ENCODE assay signal across 8 mouse cellular contexts in genomic region chr11:120493351-120493750, GRCm38 (mm10). TPM values are rescaled to one million over a fixed set of nuclear protein-coding genes. Genes with fewer than 3 reads are reported as not detected.
DNase-seq lines count a peak whose midpoint lies in the region; ATAC-seq and TF ChIP-seq lines count a peak whose summit lies in the region.
"Had no signal": no experiment of that assay in that cellular context is flagged by ENCODE, and none has a peak within 500 bp of the region (broad histone marks: within the 10 kb centered on the region; RNA-seq: fewer than 3 reads in every experiment).

No protein-coding gene starts in this region.

- peaks cover 58% of the 10 kb centered on the region for H3K4me1 ChIP-seq in G1E (ENCODE audit: insufficient read depth, low read depth, low read length)
- peaks cover 3% of the 10 kb centered on the region for H3K4me1 ChIP-seq in embryonic facial prominence, embryonic 11.5 days (ENCODE audit: control insufficient read depth, insufficient read depth, low read length)
- H3K4me1 ChIP-seq in intestine, postnatal 0 days (replicated peaks; ENCODE audit: control insufficient read depth, insufficient read depth, low read length): peaks cover 25% of the 10 kb centered on the region
- H3K4me1 ChIP-seq in midbrain, embryonic 10.5 days: peaks cover 49% of the 10 kb centered on the region

- peak overlapping the region; percentile 51 for H3K9ac ChIP-seq in embryonic facial prominence, embryonic 11.5 days (replicated peaks; ENCODE audit: low read length)
- H3K9ac ChIP-seq in intestine, postnatal 0 days (ENCODE audit: low read depth, low read length): peak overlapping the region; percentile 83

- H3K4me3 ChIP-seq in G1E (ENCODE audit: low read depth, low read length): peak overlapping the region; percentile 88; the same call in 1 of the 2 replicates
- H3K4me3 ChIP-seq in embryonic facial prominence, embryonic 11.5 days (ENCODE audit: low read depth, low read length): peak overlapping the region; percentile 94; the same call in 1 of the 2 replicates
- peak overlapping the region; percentile 92 for H3K4me3 ChIP-seq in intestine, postnatal 0 days (ENCODE audit: low read depth, low read length)
- peak overlapping the region; percentile 93 for H3K4me3 ChIP-seq in midbrain, embryonic 10.5 days

- peak overlapping the region; percentile 88 for H3K4me2 ChIP-seq in embryonic facial prominence, embryonic 11.5 days (ENCODE audit: low read depth, low read length)
- peak overlapping the region; percentile 97 for H3K4me2 ChIP-seq in intestine, postnatal 0 days (replicated peaks; ENCODE audit: low read depth)

- DNase-seq in G1E (ENCODE audit: low spot score): no peak
- no peak for DNase-seq in embryonic facial prominence, embryonic 11.5 days (ENCODE audit: low spot score)
- no peak for DNase-seq in midbrain, embryonic 10.5 days (ENCODE audit: low spot score)
- no peak for DNase-seq in left cerebral cortex, postnatal 25 days (ENCODE audit: low spot score in 2 of 2)
- no peak for DNase-seq in cerebellum, postnatal 14 days
- no peak for DNase-seq in layer of hippocampus, postnatal 10 days (ENCODE audit: low spot score in 2 of 2)
- DNase-seq: thymus, postnatal 4 days had no signal

- intact Hi-C loops in left cerebral cortex, postnatal 25 days (cut with DNase I): no loop called here

- H3K36me3 ChIP-seq in G1E (replicated peaks): peaks cover 84% of the 10 kb centered on the region
- H3K36me3 ChIP-seq in embryonic facial prominence, embryonic 11.5 days (replicated peaks; ENCODE audit: control insufficient read depth, insufficient read depth, low read depth, low read length): peaks cover 5% of the 10 kb centered on the region; the same call in 1 of the 2 replicates
- peaks cover 48% of the 10 kb centered on the region for H3K36me3 ChIP-seq in intestine, postnatal 0 days (ENCODE audit: control insufficient read depth, insufficient read depth)
- peaks cover 60% of the 10 kb centered on the region for H3K36me3 ChIP-seq in midbrain, embryonic 10.5 days

- no peaks in the 10 kb centered on the region for H3K9me3 ChIP-seq in G1E (replicated peaks)
- no peaks in the 10 kb centered on the region for H3K9me3 ChIP-seq in embryonic facial prominence, embryonic 11.5 days (replicated peaks; ENCODE audit: control insufficient read depth, low read length)
- no peaks in the 10 kb centered on the region for H3K9me3 ChIP-seq in intestine, postnatal 0 days (ENCODE audit: control insufficient read depth)
- no peaks in the 10 kb centered on the region for H3K9me3 ChIP-seq in midbrain, embryonic 10.5 days (replicated peaks)

- no peaks in the 10 kb centered on the region for H3K27me3 ChIP-seq in G1E (ENCODE audit: insufficient read depth, low read length)
- no peaks in the 10 kb centered on the region for H3K27me3 ChIP-seq in embryonic facial prominence, embryonic 11.5 days (ENCODE audit: control insufficient read depth, insufficient read depth, low read length)
- H3K27me3 ChIP-seq in intestine, postnatal 0 days (replicated peaks; ENCODE audit: control insufficient read depth, insufficient read depth, low read length): no peaks in the 10 kb centered on the region
- H3K27me3 ChIP-seq in midbrain, embryonic 10.5 days (ENCODE audit: low read depth, poor library complexity, severe bottlenecking): no peaks in the 10 kb centered on the region

- WGBS in embryonic facial prominence, embryonic 11.5 days: 59% methylated on average over 3 of the region's 3 CpGs
- 21% methylated on average over 3 of the region's 3 CpGs for WGBS in intestine, postnatal 0 days
- WGBS in midbrain, embryonic 10.5 days: 83% methylated on average over 3 of the region's 3 CpGs

- no peak overlapping the region for H3K27ac ChIP-seq in embryonic facial prominence, embryonic 11.5 days (replicated peaks; ENCODE audit: low read depth, low read length)
- H3K27ac ChIP-seq in intestine, postnatal 0 days (ENCODE audit: low read depth, low read length): peak overlapping the region; percentile 94; the same call in 1 of the 2 replicates
- peak overlapping the region; percentile 91 for H3K27ac ChIP-seq in midbrain, embryonic 10.5 days (replicated peaks)

- no peak for ATAC-seq in G1E (ENCODE audit: extremely low read depth, insufficient number of reproducible peaks, low FRiP score, poor library complexity, severe bottlenecking)
- ATAC-seq in embryonic facial prominence, embryonic 11.5 days (replicated peaks; ENCODE audit: insufficient number of reproducible peaks, low FRiP score, low TSS enrichment, low read depth): no peak
- no peak for ATAC-seq in intestine, postnatal 0 days

- TF ChIP-seq CTCF in G1E (IDR thresholded peaks at IDR 0.05; ENCODE audit: low read depth, low read length): no peak
- TF ChIP-seq CTCF in intestine, postnatal 0 days (IDR thresholded peaks at IDR 0.05; ENCODE audit: low read depth): no peak

RNA-seq across cellular contexts. Expression of gene Slc25a10, which starts 1.7 kb away (rescaled TPM):
- total RNA-seq in G1E (2014; fragmentation: Nextera tagmentation): 18.2 and 18.7 TPM in 2 replicates
- total RNA-seq in G1E (2017): 22.1 and 27.6 TPM in 2 replicates
- 38.7 and 45.3 TPM in 2 replicates for polyA plus RNA-seq in G1E (2012)
- 46.9 and 53.6 TPM in 2 replicates for polyA plus RNA-seq in embryonic facial prominence, embryonic 11.5 days (2014; fragmentation: Nextera tagmentation; extraction: Ambion mirVana)
- polyA plus RNA-seq in intestine, postnatal 0 days (2015; fragmentation: Nextera tagmentation; extraction: Ambion mirVana): 139 and 143 TPM in 2 replicates
- polyA plus RNA-seq in midbrain, embryonic 10.5 days (2016; fragmentation: Nextera tagmentation; extraction: Ambion mirVana): 50.1 and 53.4 TPM in 2 replicates
- 10 to 100 TPM; 18.4 to 20.5 TPM for total RNA-seq in left cerebral cortex, postnatal 25 days (2021)
- total RNA-seq in layer of hippocampus, postnatal 10 days (2021): 10 to 100 TPM; 24.5 to 25.8 TPM

RNA-seq across cellular contexts. Expression of gene Mrpl12, which starts 8.9 kb away (rescaled TPM):
- total RNA-seq in G1E (2014; fragmentation: Nextera tagmentation) (60.5 and 63.2 TPM in 2 replicates), G1E (2017) (125 and 140 TPM in 2 replicates)
- polyA plus RNA-seq in G1E (2012): 514 and 633 TPM in 2 replicates
- polyA plus RNA-seq in embryonic facial prominence, embryonic 11.5 days (2014; fragmentation: Nextera tagmentation; extraction: Ambion mirVana): 161 and 162 TPM in 2 replicates
- polyA plus RNA-seq in intestine, postnatal 0 days (2015; fragmentation: Nextera tagmentation; extraction: Ambion mirVana): 204 and 208 TPM in 2 replicates
- 167 and 194 TPM in 2 replicates for polyA plus RNA-seq in midbrain, embryonic 10.5 days (2016; fragmentation: Nextera tagmentation; extraction: Ambion mirVana)
- 10 to 100 TPM; 72.6 to 75.2 TPM for total RNA-seq in left cerebral cortex, postnatal 25 days (2021)
- total RNA-seq in layer of hippocampus, postnatal 10 days (2021): 10 to 100 TPM; 76.4 to 82.3 TPM

RNA-seq across cellular contexts. Expression of gene Arl16, which starts 25.9 kb away (rescaled TPM):
- 18.0 and 24.5 TPM in 2 replicates for total RNA-seq in G1E (2014; fragmentation: Nextera tagmentation)
- total RNA-seq in G1E (2017): 17.0 and 24.5 TPM in 2 replicates
- 21.0 and 26.0 TPM in 2 replicates for polyA plus RNA-seq in G1E (2012)
- polyA plus RNA-seq in embryonic facial prominence, embryonic 11.5 days (2014; fragmentation: Nextera tagmentation; extraction: Ambion mirVana): 52.3 and 60.5 TPM in 2 replicates
- polyA plus RNA-seq in intestine, postnatal 0 days (2015; fragmentation: Nextera tagmentation; extraction: Ambion mirVana): 22.8 and 23.3 TPM in 2 replicates
- 61.8 and 64.0 TPM in 2 replicates for polyA plus RNA-seq in midbrain, embryonic 10.5 days (2016; fragmentation: Nextera tagmentation; extraction: Ambion mirVana)
- 10 to 100 TPM; 56.7 to 58.1 TPM for total RNA-seq in left cerebral cortex, postnatal 25 days (2021)
- 10 to 100 TPM; 57.9 to 61.5 TPM for total RNA-seq in layer of hippocampus, postnatal 10 days (2021)

RNA-seq across cellular contexts. Expression of gene Ccdc137, which starts 35.4 kb away (rescaled TPM):
- total RNA-seq in G1E (2014; fragmentation: Nextera tagmentation): 32.4 and 41.7 TPM in 2 replicates
- total RNA-seq in G1E (2017): 41.2 and 42.8 TPM in 2 replicates
- polyA plus RNA-seq in G1E (2012): 44.7 and 55.5 TPM in 2 replicates
- 26.7 and 28.5 TPM in 2 replicates for polyA plus RNA-seq in embryonic facial prominence, embryonic 11.5 days (2014; fragmentation: Nextera tagmentation; extraction: Ambion mirVana)
- 14.1 and 16.0 TPM in 2 replicates for polyA plus RNA-seq in intestine, postnatal 0 days (2015; fragmentation: Nextera tagmentation; extraction: Ambion mirVana)
- polyA plus RNA-seq in midbrain, embryonic 10.5 days (2016; fragmentation: Nextera tagmentation; extraction: Ambion mirVana): 38.9 and 41.8 TPM in 2 replicates
- 10 to 100 TPM; 21.5 to 29.0 TPM for total RNA-seq in left cerebral cortex, postnatal 25 days (2021)
- 10 to 100 TPM; 26.5 to 27.8 TPM for total RNA-seq in layer of hippocampus, postnatal 10 days (2021)

RNA-seq across cellular contexts. Expression of gene Oxld1, which starts 35.5 kb away (rescaled TPM):
- 15.2 and 17.4 TPM in 2 replicates for total RNA-seq in G1E (2014; fragmentation: Nextera tagmentation)
- 24.9 and 25.6 TPM in 2 replicates for total RNA-seq in G1E (2017)
- polyA plus RNA-seq in G1E (2012): 16.7 and 17.1 TPM in 2 replicates
- polyA plus RNA-seq in embryonic facial prominence, embryonic 11.5 days (2014; fragmentation: Nextera tagmentation; extraction: Ambion mirVana): 12.2 and 13.0 TPM in 2 replicates
- polyA plus RNA-seq in intestine, postnatal 0 days (2015; fragmentation: Nextera tagmentation; extraction: Ambion mirVana): 15.5 and 17.6 TPM in 2 replicates
- 9.0 and 11.8 TPM in 2 replicates for polyA plus RNA-seq in midbrain, embryonic 10.5 days (2016; fragmentation: Nextera tagmentation; extraction: Ambion mirVana)
- total RNA-seq in left cerebral cortex, postnatal 25 days (2021): 10 to 100 TPM; 12.6 to 15.9 TPM
- 10 to 100 TPM; 10.4 to 10.5 TPM for total RNA-seq in layer of hippocampus, postnatal 10 days (2021)
